Mouse (Mus musculus): ENCODE results near the gene Sik2. TPM values are rescaled to one million over a fixed set of nuclear protein-coding genes. Genes with fewer than 3 reads are reported as not detected.

Sik2 gene
- polyA plus RNA-seq, 1 experiment from 2014 or later: 15.6 TPM

- no peaks in the 10 kb centered on the region for H3K4me1 ChIP-seq (ENCODE audit: control insufficient read depth, insufficient read depth, low read length)
- ATAC-seq (replicated peaks; ENCODE audit: insufficient number of reproducible peaks, low FRiP score, low TSS enrichment): no peak
- no peak overlapping the region for H3K4me2 ChIP-seq
- H3K9me3 ChIP-seq (replicated peaks; ENCODE audit: control insufficient read depth, low read length): no peaks in the 10 kb centered on the region
- H3K9ac ChIP-seq (ENCODE audit: low read depth, low read length): no peak overlapping the region
- H3K4me3 ChIP-seq (ENCODE audit: low read depth, low read length): no peak overlapping the region
- no peaks in the 10 kb centered on the region for H3K27me3 ChIP-seq (ENCODE audit: control insufficient read depth, insufficient read depth, low read length)
- 44% methylated on average over 1 of the region's 1 CpGs for whole genome bisulfite sequencing (ENCODE audit: insufficient replicate concordance)
- H3K27ac ChIP-seq (ENCODE audit: low read depth, low read length): no peak overlapping the region
- no peaks in the 10 kb centered on the region for H3K36me3 ChIP-seq (ENCODE audit: control insufficient read depth, insufficient read depth, low read length)
Measured at GRCm38 (mm10) chr9:51030147-51030546, 21.3 kb upstream of the Sik2 start.

GRCm38 (mm10) chr9:51026952-51027351, 18.1 kb upstream of the Sik2 start:
- WGBS (ENCODE audit: insufficient replicate concordance): 70% methylated on average over 1 of the region's 1 CpGs
- Histone ChIP-seq H3K27ac (ENCODE audit: low read depth, low read length) (no peak overlapping the region), H3K9me3 (replicated peaks; ENCODE audit: control insufficient read depth, low read length) (no peaks in the 10 kb centered on the region), H3K36me3 (ENCODE audit: control insufficient read depth, insufficient read depth, low read length) (no peaks in the 10 kb centered on the region), H3K4me3 (ENCODE audit: low read depth, low read length) (no peak overlapping the region), H3K27me3 (ENCODE audit: control insufficient read depth, insufficient read depth, low read length) (no peaks in the 10 kb centered on the region), H3K4me1 (ENCODE audit: control insufficient read depth, insufficient read depth, low read length) (no peaks in the 10 kb centered on the region), H3K4me2 (no peak overlapping the region), H3K9ac (ENCODE audit: low read depth, low read length) (no peak overlapping the region)
- no peak for ATAC-seq (replicated peaks; ENCODE audit: insufficient number of reproducible peaks, low FRiP score, low TSS enrichment)

DNA sequence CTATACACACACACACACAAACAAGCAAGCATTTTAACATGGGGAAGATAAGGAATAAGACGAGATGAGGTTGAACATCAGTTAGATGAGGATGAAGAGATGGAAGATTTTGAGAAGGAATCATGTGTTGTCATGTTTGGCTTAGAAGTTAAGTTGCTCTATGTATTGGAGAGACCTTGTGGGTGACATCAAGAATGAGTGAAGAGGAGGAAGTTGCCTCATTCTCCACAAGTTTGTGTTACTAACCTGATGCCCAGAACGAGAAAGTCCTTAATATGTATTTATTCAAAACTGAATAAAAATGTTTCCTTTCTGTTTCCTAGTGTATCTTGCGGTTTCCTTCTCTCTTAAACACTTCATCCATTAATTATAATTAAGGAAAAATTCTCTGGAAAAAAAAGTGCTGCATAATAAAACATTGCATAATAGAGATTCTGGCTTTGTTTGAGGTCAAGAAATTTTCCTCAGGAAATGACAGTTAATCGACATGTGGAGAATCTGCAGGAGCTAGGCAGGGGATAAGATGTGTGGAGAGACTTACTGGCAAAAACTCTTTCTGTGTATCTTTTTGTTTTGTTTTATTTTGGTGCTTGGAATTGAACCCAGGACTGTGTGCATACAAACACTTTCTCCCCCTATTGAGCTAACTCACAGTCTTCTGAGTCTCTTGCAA, 12.4 kb upstream of the Sik2 start:
- H3K4me2 ChIP-seq: no peak overlapping the region

DNA sequence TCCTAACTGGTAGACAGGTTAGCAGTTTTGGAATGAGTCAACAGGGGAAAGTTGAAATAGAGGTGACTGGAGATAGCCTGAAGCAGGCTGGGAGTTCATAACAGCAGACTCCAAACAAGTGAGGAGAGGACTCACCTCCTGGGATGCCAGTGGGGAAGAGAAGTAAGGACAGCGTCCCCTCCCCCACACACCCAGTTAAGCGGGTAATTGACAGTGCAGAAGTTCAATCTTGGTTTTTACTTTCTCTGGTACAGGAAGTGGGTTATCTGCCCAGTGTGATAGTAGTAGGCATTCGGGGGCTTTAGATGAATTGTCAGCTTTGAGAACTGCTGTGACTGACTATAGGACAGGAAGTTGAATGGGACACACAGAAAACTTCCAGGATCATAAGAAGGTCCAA, 11.5 kb upstream of the Sik2 start:
- no peak overlapping the region for H3K9ac ChIP-seq (ENCODE audit: low read depth, low read length)
- no peaks in the 10 kb centered on the region for H3K27me3 ChIP-seq (ENCODE audit: control insufficient read depth, insufficient read depth, low read length)
- 0 out of 2 replicates have a peak, but pooled peaks cover 3% of the 10 kb centered on the region for H3K4me1 ChIP-seq (ENCODE audit: control insufficient read depth, insufficient read depth, low read length)
- H3K9me3 ChIP-seq (replicated peaks; ENCODE audit: control insufficient read depth, low read length): no peaks in the 10 kb centered on the region
- no peak overlapping the region for H3K4me3 ChIP-seq (ENCODE audit: low read depth, low read length)
- no peaks in the 10 kb centered on the region for H3K36me3 ChIP-seq (ENCODE audit: control insufficient read depth, insufficient read depth, low read length)
- no peak for ATAC-seq (replicated peaks; ENCODE audit: insufficient number of reproducible peaks, low FRiP score, low TSS enrichment)
- no peak overlapping the region for H3K27ac ChIP-seq (ENCODE audit: low read depth, low read length)
- no peak overlapping the region for H3K4me2 ChIP-seq
- WGBS (ENCODE audit: insufficient replicate concordance): 49% methylated on average over 3 of the region's 3 CpGs

More for the DNA sequence above, 12.4 kb upstream of the Sik2 start:
- Histone ChIP-seq H3K4me1 (ENCODE audit: control insufficient read depth, insufficient read depth, low read length) (0 out of 2 replicates have a peak, but pooled peaks cover 3% of the 10 kb centered on the region), H3K27me3 (ENCODE audit: control insufficient read depth, insufficient read depth, low read length) (no peaks in the 10 kb centered on the region), H3K27ac (ENCODE audit: low read depth, low read length) (no peak overlapping the region), H3K36me3 (ENCODE audit: control insufficient read depth, insufficient read depth, low read length) (no peaks in the 10 kb centered on the region), H3K4me3 (ENCODE audit: low read depth, low read length) (no peak overlapping the region), H3K9ac (ENCODE audit: low read depth, low read length) (no peak overlapping the region), H3K9me3 (replicated peaks; ENCODE audit: control insufficient read depth, low read length) (no peaks in the 10 kb centered on the region)
- WGBS (ENCODE audit: insufficient replicate concordance): 79% methylated on average over 4 of the region's 4 CpGs
- ATAC-seq (replicated peaks; ENCODE audit: insufficient number of reproducible peaks, low FRiP score, low TSS enrichment): no peak

DNA sequence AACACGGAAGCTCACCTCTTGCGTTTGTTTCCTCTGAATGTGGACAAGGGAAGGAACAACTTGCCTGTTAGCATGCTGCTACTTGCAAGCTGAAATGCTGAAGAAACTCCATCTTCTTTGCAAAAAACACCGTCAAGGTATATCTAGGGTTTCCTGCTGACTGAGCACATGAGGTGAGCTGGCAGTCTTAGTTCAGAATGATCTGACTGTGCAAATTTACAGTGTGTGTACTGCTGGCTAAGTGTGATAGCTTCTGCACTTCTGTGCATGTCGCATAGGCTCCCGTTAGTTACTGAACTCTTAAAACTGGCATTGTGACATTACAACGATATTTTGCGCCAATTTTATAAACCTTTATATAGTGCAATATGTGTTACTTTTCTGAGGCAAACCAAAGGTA, 10.8 kb upstream of the Sik2 start:
- Histone ChIP-seq H3K4me2 (no peak overlapping the region), H3K27ac (ENCODE audit: low read depth, low read length) (no peak overlapping the region), H3K4me3 (ENCODE audit: low read depth, low read length) (no peak overlapping the region), H3K9me3 (replicated peaks; ENCODE audit: control insufficient read depth, low read length) (no peaks in the 10 kb centered on the region), H3K4me1 (ENCODE audit: control insufficient read depth, insufficient read depth, low read length) (0 out of 2 replicates have a peak, but pooled peaks cover 3% of the 10 kb centered on the region), H3K9ac (ENCODE audit: low read depth, low read length) (no peak overlapping the region), H3K27me3 (ENCODE audit: control insufficient read depth, insufficient read depth, low read length) (no peaks in the 10 kb centered on the region), H3K36me3 (ENCODE audit: control insufficient read depth, insufficient read depth, low read length) (no peaks in the 10 kb centered on the region)
- ATAC-seq (replicated peaks; ENCODE audit: insufficient number of reproducible peaks, low FRiP score, low TSS enrichment): no peak
- WGBS (ENCODE audit: insufficient replicate concordance): 72% methylated on average over 7 of the region's 7 CpGs

- H3K27ac ChIP-seq (ENCODE audit: low read depth, low read length): no peak overlapping the region
- 14% methylated on average over 4 of the region's 4 CpGs for WGBS (ENCODE audit: insufficient replicate concordance)
- 0 out of 2 replicates have a peak, but pooled peaks cover 3% of the 10 kb centered on the region for H3K4me1 ChIP-seq (ENCODE audit: control insufficient read depth, insufficient read depth, low read length)
- ATAC-seq (replicated peaks; ENCODE audit: insufficient number of reproducible peaks, low FRiP score, low TSS enrichment): no peak
- no peaks in the 10 kb centered on the region for H3K27me3 ChIP-seq (ENCODE audit: control insufficient read depth, insufficient read depth, low read length)
- no peak overlapping the region for H3K9ac ChIP-seq (ENCODE audit: low read depth, low read length)
- no peak overlapping the region for H3K4me3 ChIP-seq (ENCODE audit: low read depth, low read length)
- no peak overlapping the region for H3K4me2 ChIP-seq
- no peaks in the 10 kb centered on the region for H3K9me3 ChIP-seq (replicated peaks; ENCODE audit: control insufficient read depth, low read length)
- H3K36me3 ChIP-seq (ENCODE audit: control insufficient read depth, insufficient read depth, low read length): no peaks in the 10 kb centered on the region
Measured at GRCm38 (mm10) chr9:51015732-51016131, 6.9 kb upstream of the Sik2 start.

DNA sequence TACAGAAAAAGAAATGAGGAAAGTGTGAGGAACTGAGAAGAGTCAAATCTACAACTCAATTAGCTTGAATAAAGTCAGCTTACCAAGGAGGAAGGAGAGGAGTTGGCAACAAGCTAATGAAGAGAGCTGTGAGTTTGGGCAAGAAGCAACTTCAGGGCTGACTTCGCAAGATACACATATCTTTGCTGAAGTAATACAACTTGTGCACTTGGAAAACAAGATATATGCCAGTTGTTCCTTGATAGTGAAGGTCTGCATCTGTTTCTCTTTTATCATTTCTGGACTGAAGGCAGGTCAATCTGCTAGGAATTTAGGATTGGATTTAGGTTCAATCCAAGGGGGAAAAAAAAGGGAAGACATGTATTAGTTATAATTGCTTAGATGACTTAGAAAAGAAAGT, 4.8 kb upstream of the Sik2 start:
- ATAC-seq (replicated peaks; ENCODE audit: insufficient number of reproducible peaks, low FRiP score, low TSS enrichment): no peak
- no peak overlapping the region for H3K4me3 ChIP-seq (ENCODE audit: low read depth, low read length)
- 69% methylated on average over 1 of the region's 1 CpGs for WGBS (ENCODE audit: insufficient replicate concordance)
- no peak overlapping the region for H3K27ac ChIP-seq (ENCODE audit: low read depth, low read length)
- no peaks in the 10 kb centered on the region for H3K9me3 ChIP-seq (replicated peaks; ENCODE audit: control insufficient read depth, low read length)
- no peaks in the 10 kb centered on the region for H3K27me3 ChIP-seq (ENCODE audit: control insufficient read depth, insufficient read depth, low read length)
- no peak overlapping the region for H3K4me2 ChIP-seq
- H3K36me3 ChIP-seq (ENCODE audit: control insufficient read depth, insufficient read depth, low read length): no peaks in the 10 kb centered on the region
- H3K9ac ChIP-seq (ENCODE audit: low read depth, low read length): no peak overlapping the region
- peaks cover 4% of the 10 kb centered on the region; the same call in 1 of the 2 replicates for H3K4me1 ChIP-seq (ENCODE audit: control insufficient read depth, insufficient read depth, low read length)

- Histone ChIP-seq H3K27ac (ENCODE audit: low read depth, low read length) (0 out of 2 replicates have a peak overlapping the region, but pooled peaks have one; percentile 5), H3K9ac (ENCODE audit: low read depth, low read length) (peak overlapping the region; percentile 52; the same call in 1 of the 2 replicates), H3K9me3 (replicated peaks; ENCODE audit: control insufficient read depth, low read length) (no peaks in the 10 kb centered on the region), H3K36me3 (ENCODE audit: control insufficient read depth, insufficient read depth, low read length) (no peaks in the 10 kb centered on the region), H3K4me3 (ENCODE audit: low read depth, low read length) (peak overlapping the region; percentile 42), H3K4me1 (ENCODE audit: control insufficient read depth, insufficient read depth, low read length) (peaks cover 8% of the 10 kb centered on the region; the same call in 1 of the 2 replicates), H3K27me3 (ENCODE audit: control insufficient read depth, insufficient read depth, low read length) (no peaks in the 10 kb centered on the region), H3K4me2 (peak overlapping the region; percentile 74)
- 2% methylated on average over 6 of the region's 6 CpGs for WGBS (ENCODE audit: insufficient replicate concordance)
- ATAC-seq (replicated peaks; ENCODE audit: insufficient number of reproducible peaks, low FRiP score, low TSS enrichment): no peak
Measured at GRCm38 (mm10) chr9:51009656-51009950, 730 bp upstream of the Sik2 start.

All from heart, embryonic 11.5 days (tissue).